Mouse (Mus musculus) lung, embryonic 16.5 days (tissue): ENCODE results near the gene 9830107B12Rik. TPM values are rescaled to one million over a fixed set of nuclear protein-coding genes. Genes with fewer than 3 reads are reported as not detected.

Experiments used
- ATAC-seq: fragments of 200-750 bp; cut with Nextera tagmentation; 2 replicates; pipeline ENCODE4 v1.8.0; 2017; ENCODE audit warnings: low read depth, mild to moderate bottlenecking, moderate library complexity
- H3K27ac ChIP-seq: fragments of 300-500 bp; sonication (generic); 2 replicates; pipeline ENCODE4 v1.5.1; 2014; ENCODE audit warnings: mild to moderate bottlenecking, control low read depth, low read length
- H3K27me3 ChIP-seq: fragments of 300-500 bp; sonication (generic); 2 replicates; pipeline ENCODE4 v1.6.1; 2014; ENCODE audit warnings: low read depth, low read length, mixed read lengths; ENCODE audit not compliant: control insufficient read depth, insufficient read depth
- H3K36me3 ChIP-seq: fragments of 300-500 bp; sonication (generic); 2 replicates; pipeline ENCODE4 v1.6.1; 2014; ENCODE audit warnings: low read length; ENCODE audit not compliant: control insufficient read depth, insufficient read depth
- H3K4me1 ChIP-seq: fragments of 300-500 bp; sonication (generic); replicated peaks from 2 replicates; pipeline ENCODE4 v1.6.1; 2014; ENCODE audit warnings: low read length, mixed read lengths; ENCODE audit not compliant: control insufficient read depth, insufficient read depth
- H3K4me2 ChIP-seq: fragments of 300-500 bp; sonication (generic); 2 replicates; pipeline ENCODE4 v1.6.1; 2014; ENCODE audit warnings: low read depth, low read length, control low read depth
- H3K4me3 ChIP-seq: fragments of 300-500 bp; sonication (generic); 2 replicates; pipeline ENCODE4 v1.5.1; 2014; ENCODE audit warnings: mild to moderate bottlenecking, low read length, control low read depth
- H3K9ac ChIP-seq: fragments of 300-500 bp; sonication (generic); 2 replicates; pipeline ENCODE4 v1.6.1; 2014; ENCODE audit warnings: low read length, control low read depth
- H3K9me3 ChIP-seq: fragments of 300-500 bp; sonication (generic); 2 replicates; pipeline ENCODE4 v1.6.1; 2016; ENCODE audit warnings: low read length; ENCODE audit not compliant: control insufficient read depth
- WGBS: fragments of 180-500 bp; shearing (Covaris S2); extraction: QIAGEN DNeasy Blood & Tissue Kit; methylation state at CpG from one replicate; pipeline ENCODE4 v1.1.7; 2014; 5-methylcytosine and 5-hydroxymethylcytosine counted together
- polyA plus RNA-seq: library from polyadenylated mRNA; unstranded; fragments of >200 nt; fragmentation: Nextera tagmentation; extraction: Ambion mirVana; gene quantifications from 2 replicates; pipeline ENCODE4 v1.2.1, GENCODE M21; 2015

Gene 9830107B12Rik
- polyA plus RNA-seq, 1 experiment from 2014 or later, result not detected

DNA sequence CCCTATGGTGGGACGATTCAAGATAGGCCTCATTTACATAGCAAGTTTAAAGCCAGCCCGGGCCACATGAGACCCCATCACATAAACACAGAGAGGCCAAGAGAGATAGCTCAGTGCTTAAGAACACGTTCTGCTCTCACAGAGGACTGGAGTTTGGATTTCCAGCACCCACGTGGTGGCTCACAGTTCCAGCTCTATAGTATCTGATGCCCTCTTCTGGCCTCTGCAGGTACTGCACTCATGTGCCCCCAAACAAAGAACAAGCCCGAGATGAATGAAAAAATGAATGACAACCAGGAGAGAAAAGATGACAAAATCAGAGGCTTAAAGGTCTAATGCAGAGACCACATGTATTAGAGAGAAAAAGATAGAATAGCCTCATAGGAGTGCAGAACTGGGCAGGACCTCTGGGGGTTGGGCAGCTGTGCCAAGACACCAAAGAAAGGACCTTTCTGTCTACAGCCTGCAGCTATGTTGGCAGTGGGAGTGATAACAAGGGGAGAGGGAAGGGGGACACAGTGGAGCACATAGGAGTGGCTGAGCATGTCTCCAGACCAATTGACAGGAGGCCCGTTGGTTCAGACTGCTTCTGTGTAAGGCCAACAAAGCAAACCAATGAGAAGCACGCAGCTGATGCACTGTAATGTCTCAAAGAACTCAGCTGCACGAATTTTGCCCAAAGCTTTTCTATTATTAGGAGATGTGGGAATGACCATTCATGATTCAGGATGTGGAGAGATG is 35.4 kb downstream of the 9830107B12Rik start:
- 39% methylated on average over 8 of the region's 8 CpGs for WGBS

DNA sequence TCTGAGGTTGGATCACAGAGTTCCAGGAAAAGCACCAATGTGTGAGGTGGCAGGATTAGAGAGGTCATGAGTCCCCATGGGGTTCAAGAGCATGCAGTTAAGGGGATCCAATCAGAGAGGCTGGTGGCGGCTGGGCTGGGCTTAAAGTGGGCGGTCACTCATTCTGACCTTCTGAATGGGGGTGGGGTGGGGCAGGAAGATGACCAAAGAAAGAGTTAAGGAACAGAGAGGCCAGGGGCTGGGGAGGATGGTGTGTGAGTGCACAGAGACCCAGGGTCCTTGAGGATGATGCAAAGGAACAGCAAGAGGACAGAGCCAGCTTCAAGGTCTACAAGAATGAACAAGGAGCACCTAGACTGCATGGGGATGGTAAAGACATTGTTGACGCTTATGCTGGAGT is 37.5 kb downstream of the 9830107B12Rik start:
- Histone ChIP-seq H3K27ac (no peak overlapping the region), H3K9me3 (no peaks in the 10 kb centered on the region), H3K27me3 (no peaks in the 10 kb centered on the region), H3K36me3 (no peaks in the 10 kb centered on the region), H3K4me2 (no peak overlapping the region), H3K4me1 (no peaks in the 10 kb centered on the region), H3K4me3 (no peak overlapping the region), H3K9ac (no peak overlapping the region)
- 72% methylated on average over 3 of the region's 3 CpGs for WGBS
- ATAC-seq, result no peak

More for the DNA sequence above, 35.4 kb downstream of the 9830107B12Rik start:
- ATAC-seq, result no peak
- H3K27me3 ChIP-seq, result no peaks in the 10 kb centered on the region
- H3K4me2 ChIP-seq, result no peak overlapping the region
- no peak overlapping the region for H3K4me3 ChIP-seq
- H3K9me3 ChIP-seq, result no peaks in the 10 kb centered on the region
- no peaks in the 10 kb centered on the region for H3K36me3 ChIP-seq
- no peaks in the 10 kb centered on the region for H3K4me1 ChIP-seq
- H3K27ac ChIP-seq, result no peak overlapping the region
- no peak overlapping the region for H3K9ac ChIP-seq

DNA sequence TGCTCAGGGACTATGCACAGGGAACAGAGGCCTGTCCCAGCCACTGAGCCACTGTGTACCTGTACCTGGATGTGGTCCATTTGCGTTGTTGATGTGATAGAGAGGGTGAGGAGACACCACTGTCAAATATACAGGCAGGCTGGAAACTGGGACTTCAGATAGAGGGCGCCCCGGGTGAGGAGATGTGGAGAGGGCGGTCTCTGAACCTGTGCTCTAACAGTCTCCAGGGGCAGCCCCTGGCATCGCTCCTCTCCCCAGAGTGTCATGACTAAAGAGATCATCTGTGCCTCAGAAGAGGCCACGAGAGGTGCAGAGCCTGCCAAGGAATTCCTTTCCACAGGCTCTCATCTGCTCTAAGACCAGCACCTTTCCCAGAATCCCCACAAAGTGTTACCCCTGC is 38.2 kb downstream of the 9830107B12Rik start:
- 42% methylated on average over 6 of the region's 6 CpGs for WGBS
- Histone ChIP-seq H3K9me3 (no peaks in the 10 kb centered on the region), H3K9ac (no peak overlapping the region), H3K27ac (no peak overlapping the region), H3K36me3 (no peaks in the 10 kb centered on the region), H3K4me3 (no peak overlapping the region), H3K4me2 (no peak overlapping the region), H3K27me3 (no peaks in the 10 kb centered on the region), H3K4me1 (no peaks in the 10 kb centered on the region)
- ATAC-seq, result no peak

DNA sequence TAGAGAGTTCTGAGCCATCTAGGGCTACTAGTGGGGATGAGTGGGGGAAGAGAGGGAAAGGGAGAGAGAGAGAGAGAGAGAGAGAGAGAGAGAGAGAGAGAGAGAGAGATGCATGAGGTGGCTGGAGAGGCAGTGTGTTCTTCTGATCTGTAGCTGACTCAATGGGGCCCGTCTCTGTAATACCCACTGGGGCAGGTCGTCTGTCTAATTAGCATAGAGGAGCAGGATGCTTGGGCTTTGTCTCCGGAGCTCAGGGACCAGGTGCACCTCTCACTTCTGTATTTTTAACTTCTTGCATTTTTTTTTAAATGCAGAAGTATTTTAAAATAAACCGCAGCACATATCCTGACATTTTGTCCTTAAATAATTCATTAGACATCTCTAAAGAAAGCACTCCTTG is 38.7 kb downstream of the 9830107B12Rik start:
- no peaks in the 10 kb centered on the region for H3K4me1 ChIP-seq
- 57% methylated on average over 4 of the region's 4 CpGs for WGBS
- H3K9me3 ChIP-seq, result no peaks in the 10 kb centered on the region
- H3K4me2 ChIP-seq, result no peak overlapping the region
- H3K4me3 ChIP-seq, result no peak overlapping the region
- no peaks in the 10 kb centered on the region; the same call in 1 of the 2 replicates for H3K27me3 ChIP-seq
- no peak overlapping the region for H3K27ac ChIP-seq
- no peak overlapping the region for H3K9ac ChIP-seq
- H3K36me3 ChIP-seq, result no peaks in the 10 kb centered on the region
- ATAC-seq, result no peak

DNA sequence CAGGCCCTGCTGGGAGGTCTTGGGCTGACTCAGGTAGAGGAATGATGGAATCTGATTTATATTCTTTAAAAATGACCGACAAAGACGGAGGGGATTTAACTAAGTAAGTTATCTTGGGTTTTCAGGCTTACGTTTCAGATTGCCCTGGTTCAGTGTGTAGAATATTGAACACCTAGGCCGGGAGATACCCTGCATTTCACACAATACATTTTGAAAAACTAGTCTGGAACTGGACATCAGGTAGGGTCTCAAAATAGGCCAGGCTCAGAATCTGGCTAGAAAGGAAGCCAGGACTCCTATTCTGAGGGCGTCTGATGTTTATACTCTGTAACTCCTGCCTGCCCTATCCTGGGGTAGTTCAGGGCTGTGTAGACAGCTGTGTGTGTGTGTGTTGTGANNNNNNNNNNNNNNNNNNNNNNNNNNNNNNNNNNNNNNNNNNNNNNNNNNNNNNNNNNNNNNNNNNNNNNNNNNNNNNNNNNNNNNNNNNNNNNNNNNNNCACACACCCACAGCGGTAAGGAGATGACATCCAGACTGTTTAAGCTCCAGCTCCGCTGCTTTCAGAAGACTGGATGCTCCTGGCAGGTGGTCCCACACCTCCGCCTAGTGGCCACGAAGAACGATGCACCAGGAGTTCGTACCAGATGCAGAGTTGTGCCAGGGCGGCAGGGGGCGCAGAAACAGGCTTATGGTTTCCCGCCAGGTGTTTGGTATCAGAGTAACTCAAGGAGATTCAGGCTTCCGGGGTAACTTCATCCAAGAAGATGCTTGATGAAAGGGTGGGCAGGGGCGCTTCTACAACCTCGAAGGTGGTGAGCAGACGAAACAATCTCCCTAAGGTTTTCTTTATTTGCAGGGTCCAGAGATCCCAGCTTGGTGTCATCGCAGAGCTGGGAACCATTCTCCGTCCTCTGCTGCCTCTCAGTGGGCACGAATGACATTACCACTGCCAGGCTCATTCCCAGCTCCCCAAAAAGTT is 45.3 kb downstream of the 9830107B12Rik start:
- Histone ChIP-seq H3K9me3 (no peaks in the 10 kb centered on the region), H3K36me3 (no peaks in the 10 kb centered on the region), H3K4me1 (peaks cover 23% of the 10 kb centered on the region), H3K4me2 (peak overlapping the region; percentile 57), H3K4me3 (peak overlapping the region; percentile 41), H3K27me3 (peaks cover 28% of the 10 kb centered on the region), H3K27ac (no peak overlapping the region), H3K9ac (no peak overlapping the region)
- ATAC-seq, result peak; percentile 66
- 13% methylated on average over 20 of the region's 21 CpGs for WGBS

DNA sequence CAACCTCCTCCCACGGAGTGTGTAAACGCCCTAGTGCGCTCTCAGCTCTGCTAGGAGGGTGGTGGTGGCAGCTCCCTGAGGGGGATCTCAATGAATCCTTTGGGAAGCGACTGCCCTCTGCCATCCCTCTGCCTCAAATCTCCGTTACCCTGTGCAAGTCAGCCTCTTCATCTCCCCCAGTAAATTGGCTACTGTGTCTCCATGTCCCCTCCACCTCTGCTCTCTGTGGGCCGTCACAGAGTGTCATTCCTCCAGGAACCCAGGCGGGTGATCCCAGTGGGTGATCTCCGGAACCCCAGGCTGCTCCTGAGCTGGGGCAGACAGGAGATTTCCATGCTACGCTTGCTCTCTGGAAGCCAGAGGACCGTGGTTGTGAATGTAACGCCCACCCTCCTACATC is 46.8 kb downstream of the 9830107B12Rik start:
- Histone ChIP-seq H3K4me3 (no peak overlapping the region), H3K27ac (no peak overlapping the region), H3K9me3 (no peaks in the 10 kb centered on the region), H3K4me1 (peaks cover 28% of the 10 kb centered on the region), H3K4me2 (no peak overlapping the region), H3K27me3 (peaks cover 41% of the 10 kb centered on the region), H3K36me3 (no peaks in the 10 kb centered on the region), H3K9ac (no peak overlapping the region)
- ATAC-seq, result no peak
- WGBS, result 37% methylated on average over 11 of the region's 11 CpGs

DNA sequence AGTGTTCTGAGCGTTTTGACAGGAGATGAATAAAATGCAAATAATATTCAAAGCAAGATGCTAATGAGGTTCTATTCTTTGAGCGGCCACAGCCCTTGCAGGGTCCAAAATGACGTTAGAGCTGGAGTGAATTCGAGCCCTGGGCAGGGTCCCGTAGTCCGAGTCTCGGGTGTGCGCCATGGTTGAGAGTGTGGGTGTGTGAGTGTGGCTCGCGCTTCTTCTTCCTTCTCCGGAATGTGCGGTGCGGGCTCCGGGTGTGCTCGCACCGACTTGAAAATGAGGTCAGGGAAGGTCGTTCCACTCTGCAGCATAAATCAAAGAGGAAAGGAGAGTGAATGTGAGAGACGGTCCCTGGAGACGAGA is 47.6 kb downstream of the 9830107B12Rik start:
- ATAC-seq, result no peak
- Histone ChIP-seq H3K9me3 (peaks cover 3% of the 10 kb centered on the region; the same call in 1 of the 2 replicates), H3K36me3 (no peaks in the 10 kb centered on the region), H3K27ac (no peak overlapping the region), H3K4me1 (peaks cover 28% of the 10 kb centered on the region), H3K9ac (no peak overlapping the region), H3K27me3 (peaks cover 46% of the 10 kb centered on the region), H3K4me3 (peak overlapping the region; percentile 43), H3K4me2 (peak overlapping the region; percentile 91)
- WGBS, result under 1% methylated on average over 19 of the region's 19 CpGs

DNA sequence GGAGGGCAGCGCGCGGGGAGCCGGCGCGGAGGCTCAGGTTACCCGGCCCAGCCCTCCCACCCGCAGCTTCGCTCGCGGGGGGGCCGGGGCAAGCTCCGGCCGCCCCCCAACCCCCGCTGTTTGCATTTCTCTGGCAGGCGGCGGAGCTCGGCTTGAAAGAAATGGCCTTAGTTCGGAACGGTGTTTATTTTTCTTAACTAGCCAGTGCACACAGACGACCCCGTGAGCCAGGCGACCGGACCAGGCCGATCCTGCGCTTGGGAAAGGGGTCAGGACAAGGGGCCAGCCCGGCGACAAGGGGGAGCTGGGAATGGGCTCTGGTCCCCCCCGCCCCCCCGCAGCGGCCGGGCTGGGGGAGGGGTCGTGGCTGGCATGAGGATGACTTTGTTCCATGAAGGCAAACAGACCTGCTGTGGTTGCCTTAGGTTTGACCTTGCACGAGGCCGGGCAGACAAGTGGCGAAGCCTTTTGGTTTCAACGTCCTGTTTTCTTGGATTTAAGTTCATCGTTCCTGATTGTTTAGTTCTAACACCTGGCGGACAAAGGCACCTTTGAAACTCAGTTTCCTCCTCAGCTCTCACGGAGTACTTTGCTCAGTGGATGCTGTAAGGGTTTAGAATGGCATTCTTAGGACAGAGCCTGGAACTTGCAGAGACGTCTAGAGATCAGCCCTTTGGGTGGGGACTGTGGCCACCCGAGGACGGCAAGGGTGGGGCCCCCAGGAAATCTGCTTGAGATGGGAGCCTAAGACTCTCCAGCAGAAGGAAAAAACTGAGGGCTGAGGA is 48.1 kb downstream of the 9830107B12Rik start:
- peak overlapping the region; percentile 91 for H3K4me2 ChIP-seq
- peaks cover 4% of the 10 kb centered on the region; the same call in 1 of the 2 replicates for H3K9me3 ChIP-seq
- H3K36me3 ChIP-seq, result no peaks in the 10 kb centered on the region
- no peak overlapping the region for H3K27ac ChIP-seq
- H3K4me3 ChIP-seq, result peak overlapping the region; percentile 43
- WGBS, result under 1% methylated on average over 43 of the region's 43 CpGs
- H3K4me1 ChIP-seq, result peaks cover 30% of the 10 kb centered on the region
- peak; percentile 8; the same call in 1 of the 2 replicates for ATAC-seq
- H3K9ac ChIP-seq, result peak overlapping the region; percentile 49; the same call in 1 of the 2 replicates
- peaks cover 46% of the 10 kb centered on the region for H3K27me3 ChIP-seq
